Mouse (Mus musculus) lung, embryonic 16.5 days (tissue): ENCODE results near the gene Fgf12. TPM values are rescaled to one million over a fixed set of nuclear protein-coding genes. Genes with fewer than 3 reads are reported as not detected.
A peak's percentile ranks its signal among the peaks of the same experiment; 100 is the strongest.

Experiments used
- ATAC-seq: fragments of 200-750 bp; cut with Nextera tagmentation; 2 replicates; pipeline ENCODE4 v1.8.0; 2017; ENCODE audit warnings: low read depth, mild to moderate bottlenecking, moderate library complexity
- H3K27ac ChIP-seq: fragments of 300-500 bp; sonication (generic); 2 replicates; pipeline ENCODE4 v1.5.1; 2014; ENCODE audit warnings: mild to moderate bottlenecking, control low read depth, low read length
- H3K27me3 ChIP-seq: fragments of 300-500 bp; sonication (generic); 2 replicates; pipeline ENCODE4 v1.6.1; 2014; ENCODE audit warnings: low read depth, low read length, mixed read lengths; ENCODE audit not compliant: control insufficient read depth, insufficient read depth
- H3K36me3 ChIP-seq: fragments of 300-500 bp; sonication (generic); 2 replicates; pipeline ENCODE4 v1.6.1; 2014; ENCODE audit warnings: low read length; ENCODE audit not compliant: control insufficient read depth, insufficient read depth
- H3K4me1 ChIP-seq: fragments of 300-500 bp; sonication (generic); replicated peaks from 2 replicates; pipeline ENCODE4 v1.6.1; 2014; ENCODE audit warnings: low read length, mixed read lengths; ENCODE audit not compliant: control insufficient read depth, insufficient read depth
- H3K4me2 ChIP-seq: fragments of 300-500 bp; sonication (generic); 2 replicates; pipeline ENCODE4 v1.6.1; 2014; ENCODE audit warnings: low read depth, low read length, control low read depth
- H3K4me3 ChIP-seq: fragments of 300-500 bp; sonication (generic); 2 replicates; pipeline ENCODE4 v1.5.1; 2014; ENCODE audit warnings: mild to moderate bottlenecking, low read length, control low read depth
- H3K9ac ChIP-seq: fragments of 300-500 bp; sonication (generic); 2 replicates; pipeline ENCODE4 v1.6.1; 2014; ENCODE audit warnings: low read length, control low read depth
- H3K9me3 ChIP-seq: fragments of 300-500 bp; sonication (generic); 2 replicates; pipeline ENCODE4 v1.6.1; 2016; ENCODE audit warnings: low read length; ENCODE audit not compliant: control insufficient read depth
- WGBS: fragments of 180-500 bp; shearing (Covaris S2); extraction: QIAGEN DNeasy Blood & Tissue Kit; methylation state at CpG from one replicate; pipeline ENCODE4 v1.1.7; 2014; 5-methylcytosine and 5-hydroxymethylcytosine counted together
- polyA plus RNA-seq: library from polyadenylated mRNA; unstranded; fragments of >200 nt; fragmentation: Nextera tagmentation; extraction: Ambion mirVana; gene quantifications from 2 replicates; pipeline ENCODE4 v1.2.1, GENCODE M21; 2015

Gene Fgf12
- 2.9 TPM in 2 replicates for polyA plus RNA-seq

DNA sequence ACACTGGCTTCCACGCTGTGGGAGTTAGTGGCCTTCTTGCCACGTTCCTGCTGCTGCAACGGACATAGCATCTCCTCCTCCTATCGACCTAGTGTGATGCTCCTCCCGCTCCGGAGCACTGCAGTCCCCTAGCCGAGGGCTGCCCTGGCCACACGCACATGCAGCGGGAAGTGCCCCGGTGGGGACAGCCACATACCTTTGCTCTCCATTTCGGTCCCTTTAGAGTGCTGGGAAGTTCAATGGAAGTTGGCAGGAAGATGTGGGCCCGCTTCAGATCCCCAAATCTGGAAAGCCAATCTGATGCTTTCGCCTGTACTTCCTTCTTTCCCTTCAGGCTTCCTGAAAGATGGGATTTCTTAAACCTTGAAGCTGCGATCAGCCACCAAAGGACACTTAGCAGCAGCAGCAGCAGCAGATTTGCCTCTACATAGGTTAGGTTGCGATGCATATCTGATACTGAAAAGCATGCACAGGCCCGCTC lies at the start of gene Fgf12:
Gene Fgf12, minus strand, starts transcription at position 431 of the 481 bp plus-strand sequence.
- Histone ChIP-seq H3K36me3 (no peaks in the 10 kb centered on the region), H3K9ac (peak within 1 kb of the TSS; percentile 20; the same call in 1 of the 2 replicates), H3K9me3 (no peaks in the 10 kb centered on the region), H3K4me3 (peak within 1 kb of the TSS; percentile 37), H3K27ac (no peak within 1 kb of the TSS), H3K27me3 (0 out of 2 replicates have a peak, but pooled peaks cover 5% of the 10 kb centered on the region), H3K4me1 (peaks cover 2% of the 10 kb centered on the region; the same call in 1 of the 2 replicates), H3K4me2 (peak within 1 kb of the TSS; percentile 56)
- no peak for ATAC-seq
- WGBS = 1% methylated on average over 16 of the region's 16 CpGs

DNA sequence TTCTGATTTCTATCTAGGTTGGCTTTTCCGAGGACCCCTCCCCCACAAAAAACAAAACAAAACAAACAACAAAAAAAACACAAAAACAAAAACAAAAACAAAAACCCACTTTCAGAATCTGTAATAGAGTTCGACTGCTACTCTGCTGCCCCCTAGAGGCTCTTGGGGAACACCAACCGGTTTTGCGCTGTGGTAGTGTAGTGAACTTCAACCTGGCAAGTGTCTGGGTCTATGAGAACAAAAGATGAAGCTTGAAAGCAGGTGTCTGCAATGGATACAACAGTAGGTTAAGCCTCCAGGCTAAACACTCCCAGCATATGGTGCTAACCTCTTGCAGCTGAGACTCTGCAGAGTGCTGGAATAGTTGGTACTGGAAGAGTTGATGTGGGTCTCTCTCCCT lies 40.2 kb upstream of the Fgf12 start:
- H3K27me3 ChIP-seq = no peaks in the 10 kb centered on the region
- 4% methylated on average over 4 of the region's 4 CpGs for WGBS
- H3K27ac ChIP-seq = no peak overlapping the region
- H3K36me3 ChIP-seq = no peaks in the 10 kb centered on the region
- no peak overlapping the region for H3K4me2 ChIP-seq
- no peak overlapping the region for H3K9ac ChIP-seq
- no peak for ATAC-seq
- H3K9me3 ChIP-seq = no peaks in the 10 kb centered on the region
- H3K4me1 ChIP-seq = no peaks in the 10 kb centered on the region
- no peak overlapping the region for H3K4me3 ChIP-seq

DNA sequence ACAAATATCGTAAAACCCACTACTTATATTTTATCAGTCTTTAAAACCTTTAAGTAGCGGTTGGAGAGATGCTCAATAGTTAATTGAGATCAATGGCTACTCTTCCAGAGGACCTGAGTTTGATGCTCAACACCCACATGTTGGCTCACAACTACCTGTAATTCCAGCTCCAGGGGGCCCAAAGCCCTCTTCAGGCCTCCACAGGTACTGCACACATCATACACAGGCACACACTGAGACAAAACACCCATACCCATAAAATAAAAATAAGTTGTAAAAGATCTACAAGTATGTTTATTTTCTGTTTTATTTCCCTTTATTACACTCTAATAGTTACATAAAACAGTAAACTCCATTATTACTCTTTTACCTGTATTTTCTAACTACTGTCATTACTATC lies 17.4 kb upstream of the Fgf12 start:
- no peak overlapping the region for H3K27ac ChIP-seq
- no peaks in the 10 kb centered on the region for H3K27me3 ChIP-seq
- WGBS = 87% methylated on average over 2 of the region's 2 CpGs
- H3K9ac ChIP-seq = no peak overlapping the region
- ATAC-seq = no peak
- no peaks in the 10 kb centered on the region for H3K36me3 ChIP-seq
- H3K4me2 ChIP-seq = no peak overlapping the region
- no peaks in the 10 kb centered on the region for H3K9me3 ChIP-seq
- no peak overlapping the region for H3K4me3 ChIP-seq
- no peaks in the 10 kb centered on the region for H3K4me1 ChIP-seq

DNA sequence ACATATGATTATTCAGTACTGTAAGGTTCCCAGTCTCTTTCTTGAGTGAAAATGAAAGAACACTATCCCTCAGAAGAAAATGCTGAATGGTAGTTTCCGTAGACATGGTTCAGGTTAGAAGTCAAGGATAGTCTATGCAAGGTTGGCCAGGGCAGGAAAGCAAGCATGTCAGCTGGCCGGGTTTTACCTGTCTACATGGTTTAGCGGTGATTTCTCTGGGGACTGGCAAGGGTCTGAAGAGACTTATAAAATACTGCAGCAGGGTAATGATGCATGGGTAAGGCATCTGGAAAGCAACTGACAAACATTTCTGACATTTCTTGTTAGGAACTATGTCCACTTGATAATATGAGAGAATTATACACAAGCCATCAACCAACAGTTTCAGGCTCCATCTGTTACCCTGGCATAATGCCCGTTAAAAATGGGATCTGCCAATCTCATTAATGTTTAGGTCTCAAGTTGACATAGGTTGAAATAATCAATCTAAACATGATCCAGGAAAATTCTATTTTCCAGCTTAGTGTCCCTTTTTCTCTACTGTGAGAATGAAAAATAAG lies 8.6 kb upstream of the Fgf12 start:
- ATAC-seq = no peak
- WGBS = 78% methylated on average over 4 of the region's 4 CpGs
- H3K4me3 ChIP-seq = no peak overlapping the region
- no peaks in the 10 kb centered on the region for H3K4me1 ChIP-seq
- no peak overlapping the region for H3K4me2 ChIP-seq
- H3K9me3 ChIP-seq = no peaks in the 10 kb centered on the region
- no peaks in the 10 kb centered on the region for H3K36me3 ChIP-seq
- H3K27me3 ChIP-seq = no peaks in the 10 kb centered on the region
- no peak overlapping the region for H3K9ac ChIP-seq
- H3K27ac ChIP-seq = no peak overlapping the region

- Histone ChIP-seq H3K4me3 (peak overlapping the region; percentile 37), H3K36me3 (no peaks in the 10 kb centered on the region), H3K9me3 (no peaks in the 10 kb centered on the region), H3K4me1 (peaks cover 2% of the 10 kb centered on the region; the same call in 1 of the 2 replicates), H3K27me3 (0 out of 2 replicates have a peak, but pooled peaks cover 5% of the 10 kb centered on the region), H3K9ac (peak overlapping the region; percentile 20; the same call in 1 of the 2 replicates), H3K4me2 (peak overlapping the region; percentile 56), H3K27ac (no peak overlapping the region)
- ATAC-seq = peak; percentile 92
- under 1% methylated on average over 33 of the region's 33 CpGs for WGBS
Measured at GRCm38 (mm10) chr16:28753124-28753917, 453 bp upstream of the Fgf12 start.

DNA sequence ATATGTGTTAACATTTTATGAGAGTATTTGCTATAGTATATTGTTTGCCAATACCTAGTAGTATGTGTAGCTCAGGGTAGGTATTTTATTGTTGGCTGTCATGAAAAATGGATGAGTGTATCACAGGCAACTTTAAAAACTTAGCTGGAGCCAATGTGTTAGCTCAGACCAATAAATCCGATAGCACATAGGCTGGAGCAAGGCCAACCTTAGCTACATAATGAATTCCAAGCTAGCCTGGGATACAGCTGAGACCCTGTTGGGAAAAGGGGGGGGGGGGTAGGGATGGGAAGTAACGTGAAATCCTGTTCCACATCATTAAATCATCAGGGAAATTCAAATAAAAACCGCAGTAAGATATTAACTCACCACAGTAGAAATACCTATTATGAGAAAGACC lies 18.4 kb downstream of the Fgf12 start:
- no peak overlapping the region for H3K27ac ChIP-seq
- ATAC-seq = no peak
- H3K27me3 ChIP-seq = no peaks in the 10 kb centered on the region
- H3K4me3 ChIP-seq = no peak overlapping the region
- H3K9me3 ChIP-seq = no peaks in the 10 kb centered on the region
- 66% methylated on average over 3 of the region's 3 CpGs for WGBS
- no peak overlapping the region for H3K4me2 ChIP-seq
- H3K4me1 ChIP-seq = no peaks in the 10 kb centered on the region
- H3K36me3 ChIP-seq = no peaks in the 10 kb centered on the region
- H3K9ac ChIP-seq = no peak overlapping the region

GRCm38 (mm10) chr16:28726792-28727191 lies 26.1 kb downstream of the Fgf12 start:
- Histone ChIP-seq H3K9me3 (no peaks in the 10 kb centered on the region), H3K4me3 (no peak overlapping the region), H3K4me1 (no peaks in the 10 kb centered on the region), H3K27ac (no peak overlapping the region), H3K4me2 (no peak overlapping the region), H3K36me3 (no peaks in the 10 kb centered on the region), H3K27me3 (no peaks in the 10 kb centered on the region), H3K9ac (no peak overlapping the region)
- 84% methylated on average over 6 of the region's 6 CpGs for WGBS
- ATAC-seq = no peak

GRCm38 (mm10) chr16:28706623-28707022 lies 46.2 kb downstream of the Fgf12 start:
- H3K4me1 ChIP-seq = no peaks in the 10 kb centered on the region
- H3K27me3 ChIP-seq = no peaks in the 10 kb centered on the region
- H3K36me3 ChIP-seq = no peaks in the 10 kb centered on the region
- no peaks in the 10 kb centered on the region for H3K9me3 ChIP-seq
- no peak overlapping the region for H3K9ac ChIP-seq
- WGBS = 20% methylated on average over 3 of the region's 3 CpGs
- ATAC-seq = no peak
- no peak overlapping the region for H3K27ac ChIP-seq
- no peak overlapping the region for H3K4me3 ChIP-seq
- no peak overlapping the region for H3K4me2 ChIP-seq

DNA sequence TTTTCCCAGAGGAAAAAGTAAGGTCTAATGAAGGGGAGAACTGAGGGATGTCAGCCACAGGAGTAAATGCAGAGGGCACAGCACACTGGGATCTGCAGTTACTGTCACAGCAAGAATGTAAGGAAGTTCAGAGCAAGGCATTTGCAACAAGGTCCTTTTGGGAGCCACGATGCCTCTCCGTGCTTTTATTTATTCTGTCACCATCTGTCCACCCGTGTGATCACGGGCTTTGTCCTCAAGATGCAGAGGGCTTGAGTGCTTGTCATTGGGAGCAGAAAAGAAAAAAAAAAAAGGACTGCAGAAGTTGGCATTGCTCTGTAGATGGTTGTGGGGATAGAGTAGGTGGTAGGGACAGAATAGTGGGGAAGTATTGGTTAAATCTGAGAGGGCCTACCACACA lies 52.5 kb downstream of the Fgf12 start:
- no peak overlapping the region for H3K4me3 ChIP-seq
- H3K4me2 ChIP-seq = no peak overlapping the region
- ATAC-seq = no peak
- no peak overlapping the region for H3K27ac ChIP-seq
- no peaks in the 10 kb centered on the region for H3K9me3 ChIP-seq
- no peaks in the 10 kb centered on the region for H3K27me3 ChIP-seq
- no peaks in the 10 kb centered on the region for H3K4me1 ChIP-seq
- H3K36me3 ChIP-seq = no peaks in the 10 kb centered on the region
- no peak overlapping the region for H3K9ac ChIP-seq
- 56% methylated on average over 4 of the region's 4 CpGs for WGBS
